Mouse (Mus musculus) left cerebral cortex, adult 11 months (tissue): Measurements from ENCODE around the gene Retreg2.

Experiments
- DNase-seq: peaks from one replicate; pipeline ENCODE4 v3.0.0; 2022; ENCODE audit warnings: low spot score

The Retreg2 gene

DNA sequence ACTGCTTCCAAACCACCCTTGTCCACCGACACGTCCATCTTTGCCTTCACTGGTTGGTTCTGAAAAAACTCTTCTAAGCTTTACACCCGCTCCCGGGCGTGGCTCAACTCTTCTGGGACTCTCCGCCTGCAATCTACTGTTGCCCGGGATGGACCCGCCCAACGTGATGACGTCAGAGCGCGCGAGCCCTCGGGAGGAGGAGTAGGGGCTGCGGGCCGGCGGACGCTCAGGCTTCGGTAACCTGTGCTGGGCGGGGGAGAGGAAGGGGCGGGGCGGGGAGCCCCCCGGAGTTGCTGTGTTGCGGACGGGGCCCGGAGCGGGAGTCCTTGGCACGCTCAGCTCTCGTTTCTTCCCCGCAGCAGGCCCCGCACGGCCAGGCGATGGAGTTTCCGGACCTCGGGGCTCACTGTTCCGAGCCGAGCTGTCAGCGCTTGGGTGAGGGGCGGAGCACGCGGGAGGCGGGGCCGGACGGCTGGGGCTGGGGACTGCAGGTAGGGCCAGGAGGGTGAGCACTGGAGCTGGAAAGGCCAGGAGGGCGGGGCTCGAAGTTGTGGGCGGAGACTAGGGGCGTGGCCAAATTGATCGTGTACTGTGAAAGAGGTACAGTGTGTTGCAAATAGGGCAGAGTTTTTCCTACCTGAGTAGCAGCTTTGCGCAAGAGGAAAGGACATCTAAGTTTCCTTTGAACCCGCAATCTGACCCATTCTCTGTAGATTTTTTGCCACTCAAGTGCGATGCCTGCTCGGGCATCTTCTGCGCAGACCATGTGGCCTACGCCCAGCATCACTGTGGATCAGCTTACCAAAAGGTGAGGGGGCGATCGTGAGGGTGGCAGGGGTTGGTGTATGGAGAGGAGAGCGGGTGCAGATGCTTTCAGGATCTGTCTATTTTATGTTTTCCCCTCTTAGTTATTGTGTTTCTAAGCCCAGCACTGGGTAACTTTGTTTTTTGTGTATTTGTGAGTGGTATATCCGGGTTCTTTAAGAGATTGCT, 26.2 kb downstream of the Retreg2 start, which contains the start of gene Zfand2b:
TSS of gene Zfand2b (plus strand) at position 175 of the 993 bp plus-strand sequence.
- peak; percentile 88 for DNase-seq

DNA sequence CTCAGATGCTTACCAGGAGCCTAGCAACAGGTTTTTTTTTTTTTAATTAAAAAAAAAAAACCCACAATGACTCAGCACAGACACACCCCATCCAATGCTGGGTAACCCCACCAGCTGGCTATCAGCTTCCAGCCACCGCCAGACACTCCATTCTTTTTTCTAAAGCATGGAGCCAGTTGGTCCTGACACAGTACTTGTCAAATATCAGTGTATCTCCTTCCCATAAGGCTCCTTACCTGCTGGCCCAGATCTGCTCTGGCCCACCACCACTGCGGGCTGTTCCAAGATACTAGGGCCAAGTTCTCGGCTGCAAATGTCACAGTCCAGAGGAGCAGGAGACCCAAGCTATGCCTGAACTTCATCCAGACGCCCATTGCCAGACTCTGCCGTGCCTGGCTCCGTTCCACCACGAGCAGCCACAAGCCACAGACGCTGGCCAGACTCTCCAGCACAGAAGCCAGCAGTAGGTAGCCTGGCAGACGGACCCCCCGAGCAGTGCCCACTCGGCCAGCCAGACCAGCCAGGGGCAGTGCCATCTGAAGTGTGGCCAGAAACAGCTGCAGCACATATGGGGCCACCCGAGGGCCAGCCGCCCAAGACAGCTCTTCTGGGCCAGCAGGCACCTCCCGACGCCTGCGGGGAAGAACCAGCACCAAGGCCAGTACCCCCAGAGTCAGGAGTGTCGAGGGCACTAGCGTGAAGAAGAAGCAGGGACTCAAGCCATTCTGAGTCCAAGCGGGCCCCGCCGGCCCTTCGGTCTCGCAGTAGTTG, 36.9 kb downstream of the Retreg2 start:
- DNase-seq = no peak

DNA sequence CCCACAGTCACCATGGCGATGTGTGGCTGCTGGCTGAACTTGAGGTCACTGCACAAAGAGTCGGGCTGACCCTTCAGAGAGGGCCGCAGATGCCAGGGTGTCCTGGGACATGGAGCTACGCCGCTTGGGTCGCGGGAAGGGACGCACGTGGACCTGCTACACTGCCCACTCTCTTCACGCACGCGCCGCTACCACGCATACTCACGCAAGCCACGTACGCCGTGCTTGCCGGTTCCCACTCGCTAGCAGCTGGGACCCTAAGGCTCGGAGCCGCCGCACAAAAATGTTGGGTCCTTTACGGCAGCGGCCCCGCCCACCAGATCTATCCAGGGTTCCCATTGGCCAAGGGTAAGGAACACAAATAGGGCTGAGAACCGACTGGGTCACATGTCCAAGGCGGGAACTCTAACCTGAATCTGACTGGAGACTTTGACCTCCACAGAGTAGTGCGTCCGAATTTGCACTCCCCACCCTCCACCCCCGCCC, 37.6 kb downstream of the Retreg2 start, which contains the start of gene Abcb6:
TSS of gene Abcb6 (minus strand) at position 288 of the 486 bp plus-strand sequence.
- peak; percentile 89 for DNase-seq

DNA sequence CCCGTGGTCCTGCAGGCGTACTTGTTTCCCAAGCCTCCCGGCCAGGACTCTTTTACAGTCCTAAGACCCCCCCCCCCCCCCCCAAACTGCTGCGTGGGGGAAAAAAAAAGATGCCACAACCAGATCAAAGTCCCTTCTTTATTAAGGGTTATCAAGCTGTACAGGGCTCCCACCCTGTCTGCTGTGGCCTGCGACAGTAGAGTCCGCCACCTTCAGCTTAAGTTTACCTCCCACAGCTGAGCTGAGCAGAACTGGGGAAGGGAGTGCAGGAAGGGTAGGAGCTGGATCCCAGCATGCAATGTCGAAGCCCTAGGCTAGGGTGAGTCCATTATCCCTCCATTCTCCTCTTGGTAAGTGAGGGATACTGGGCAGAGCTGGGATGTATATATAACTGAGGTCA, 38.2 kb downstream of the Retreg2 start:
- DNase-seq = no peak

DNA sequence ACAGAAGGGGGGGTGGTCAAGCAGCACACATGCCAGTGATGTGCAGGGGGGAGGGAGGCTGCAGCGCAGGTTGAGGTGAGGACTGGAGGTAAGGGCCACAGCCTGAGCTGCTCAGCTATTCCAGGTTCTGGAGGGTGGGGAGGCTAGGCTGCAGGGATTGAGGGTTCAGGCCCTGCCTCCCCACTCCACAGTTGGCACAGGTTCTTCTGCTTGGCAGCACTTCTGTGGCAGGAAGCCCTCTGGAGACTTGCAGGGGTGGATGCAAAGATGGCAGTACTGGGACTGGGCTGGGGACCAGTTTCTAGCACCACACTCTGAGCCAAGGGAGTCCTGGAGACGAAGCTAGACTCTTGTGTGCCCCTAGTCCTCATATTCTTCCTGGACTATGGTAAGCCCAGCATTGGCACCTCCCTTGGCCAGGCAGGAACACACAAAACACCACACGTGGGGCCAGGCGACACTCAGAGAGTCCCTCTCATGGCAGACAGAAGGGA, 38.8 kb downstream of the Retreg2 start:
- DNase-seq = no peak

DNA sequence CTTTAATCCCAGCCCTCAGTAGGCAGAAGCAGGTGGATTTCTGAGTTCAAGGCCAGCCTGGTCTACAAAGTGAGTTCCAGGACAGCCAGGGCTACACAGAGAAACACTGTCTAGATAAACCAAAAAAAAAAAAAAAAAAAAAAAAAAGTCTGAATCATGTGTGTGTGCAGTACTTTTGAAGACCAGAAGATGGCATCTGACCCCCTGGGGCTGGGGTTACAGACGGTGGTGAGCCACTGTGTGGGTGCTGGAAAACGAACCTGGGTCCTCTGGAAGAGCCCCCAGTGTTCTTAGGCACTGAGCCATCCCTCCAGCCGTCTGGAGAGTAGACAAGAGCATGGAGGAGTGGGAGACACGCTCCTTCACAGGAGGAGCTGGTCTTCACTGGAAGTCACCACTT, 39.6 kb downstream of the Retreg2 start:
- no peak for DNase-seq

DNA sequence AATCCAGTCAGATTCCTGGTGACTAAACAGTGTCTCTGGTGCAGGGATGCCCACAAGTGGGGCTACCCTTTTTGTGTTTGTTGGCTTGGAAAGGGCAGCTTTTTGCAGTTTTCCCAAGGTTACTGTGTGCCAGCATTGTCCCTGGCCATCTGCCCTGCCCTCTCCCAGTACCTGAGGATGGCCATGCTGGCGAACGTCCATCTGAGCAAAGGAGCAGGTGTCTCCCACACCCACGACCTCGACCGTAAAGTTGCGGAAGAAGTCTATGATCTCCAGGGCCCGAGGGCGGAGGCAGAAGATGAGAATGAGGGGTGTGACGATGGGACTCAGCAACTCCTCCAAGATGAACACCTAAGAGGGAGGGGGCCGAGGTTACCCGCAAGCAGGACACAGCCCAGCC, 42.9 kb downstream of the Retreg2 start:
- no peak for DNase-seq

DNA sequence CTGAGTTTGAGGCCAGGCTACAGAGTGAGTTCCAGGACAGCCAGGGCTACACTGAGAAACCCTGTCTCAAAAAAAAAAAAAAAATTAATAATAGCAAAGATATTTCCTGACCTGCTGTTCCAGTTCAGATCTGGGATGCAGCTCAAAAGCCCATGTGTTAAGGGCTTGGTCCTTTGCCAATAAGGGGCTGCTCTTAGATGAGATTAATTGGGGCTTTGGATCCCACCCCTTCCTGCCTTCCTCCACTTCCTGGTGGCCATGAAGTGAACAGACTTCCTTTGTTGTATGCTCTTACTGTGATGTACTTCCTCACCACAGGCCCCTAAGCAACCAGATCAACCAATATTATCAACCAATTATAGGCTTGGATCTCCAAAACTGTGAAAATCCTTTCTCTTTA, 44.5 kb downstream of the Retreg2 start:
- no peak for DNase-seq

DNA sequence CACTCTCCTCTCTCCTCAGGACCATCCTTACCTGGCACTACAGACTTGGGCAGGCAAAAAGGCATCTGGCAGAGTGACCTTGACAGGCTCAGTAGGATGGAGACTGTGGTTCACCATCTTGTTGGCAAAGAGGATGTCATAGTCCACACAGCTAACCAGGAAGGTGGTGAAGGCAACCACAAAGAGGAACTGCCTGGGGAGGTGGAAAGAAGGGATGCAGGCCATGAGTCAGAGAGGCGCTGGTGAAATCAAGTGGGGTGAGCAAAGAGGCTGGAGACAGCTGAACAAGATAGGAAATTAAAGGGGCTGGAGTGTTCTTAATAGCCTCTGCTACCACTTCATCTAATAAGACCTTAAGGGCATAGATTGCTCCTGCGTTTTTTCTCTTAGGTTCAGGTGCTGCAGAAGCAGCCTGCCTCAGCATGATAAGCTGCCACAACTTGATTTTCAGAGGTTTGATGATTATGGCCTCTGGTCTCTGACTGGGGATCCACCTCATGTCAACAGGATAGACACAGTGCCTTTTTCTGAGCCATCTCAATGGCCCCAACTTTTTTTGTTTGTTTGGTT, 45.4 kb downstream of the Retreg2 start:
- no peak for DNase-seq

DNA sequence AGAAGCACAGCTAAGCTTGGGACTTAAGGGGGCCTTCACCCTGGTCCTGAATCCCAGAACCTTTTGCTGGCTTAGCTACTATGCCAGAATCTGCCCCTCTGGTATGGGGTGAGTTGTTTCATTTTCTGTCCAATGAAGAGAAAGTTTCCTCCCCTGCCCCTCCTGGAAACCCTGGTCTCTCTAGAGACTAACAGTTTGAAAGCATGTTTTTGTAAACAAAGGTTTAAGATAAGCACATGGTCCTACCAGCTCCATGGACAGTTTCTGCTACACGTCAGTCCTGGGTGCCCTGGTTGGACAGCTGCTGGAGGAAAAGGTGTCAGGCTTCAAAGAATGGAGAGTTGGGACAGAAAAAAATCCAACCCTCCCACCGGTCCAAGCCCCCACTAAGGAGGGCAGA, 48.0 kb downstream of the Retreg2 start:
- DNase-seq = no peak

DNA sequence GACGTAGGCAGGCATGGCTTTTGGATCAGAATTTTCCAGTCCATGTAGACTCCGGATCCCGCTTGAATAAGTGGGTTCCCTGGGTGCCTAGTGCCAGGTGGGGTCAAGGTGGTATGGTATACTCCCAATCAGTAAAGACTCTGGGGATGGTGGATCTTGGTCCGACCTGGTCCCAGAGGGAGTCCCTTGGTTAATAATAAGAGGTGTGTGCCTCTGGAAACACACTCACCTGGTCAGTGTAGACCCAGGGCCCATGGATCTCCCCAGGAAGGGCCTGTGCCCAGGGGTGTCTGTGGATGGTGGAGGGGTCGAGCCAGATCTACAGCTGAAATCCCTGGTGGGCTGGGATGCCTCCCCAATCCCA, 48.7 kb downstream of the Retreg2 start:
- no peak for DNase-seq

DNA sequence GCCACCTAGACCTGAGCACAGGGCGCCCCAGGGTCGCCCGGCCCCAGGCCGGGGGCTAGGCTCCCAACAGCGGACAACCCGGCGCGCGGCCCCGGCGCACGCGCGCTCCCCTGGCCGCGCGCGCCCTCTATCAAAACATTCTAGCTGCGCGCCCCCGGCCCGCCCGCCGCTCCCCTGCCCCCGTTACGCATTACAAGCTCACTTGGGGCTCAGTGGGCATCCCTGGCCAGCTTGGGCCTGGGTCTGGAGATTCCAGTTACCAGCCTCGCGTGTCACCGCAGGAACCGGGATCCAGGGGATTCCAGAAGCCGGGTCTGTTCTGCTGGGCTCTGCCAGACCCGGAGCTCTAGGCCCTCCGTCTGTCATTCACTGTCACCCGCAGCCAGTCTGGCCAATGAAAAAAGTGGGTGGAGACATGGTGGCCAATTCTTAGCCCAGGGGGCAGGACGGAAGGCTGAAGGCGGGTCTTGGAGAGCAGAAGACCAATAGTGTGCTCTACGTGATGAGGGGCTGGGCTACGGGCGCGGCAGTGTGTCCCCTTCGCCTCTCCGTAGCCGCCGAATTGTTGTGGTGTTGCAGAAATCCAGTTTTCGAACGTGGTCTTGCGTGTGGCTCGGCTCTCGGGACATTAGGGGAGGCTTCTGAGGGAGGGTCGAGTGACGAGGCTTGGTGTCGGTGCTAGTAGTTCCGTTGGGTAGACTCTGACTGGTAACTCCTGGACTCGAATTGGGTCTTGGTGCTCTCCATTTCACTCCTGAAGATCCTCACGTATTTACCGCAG, 49.2 kb downstream of the Retreg2 start, which contains the start of the genes Ankzf1 and Atg9a:
TSS of gene Ankzf1 (plus strand) at position 530 of the 781 bp plus-strand sequence.
TSS of gene Atg9a (minus strand) at position 575 of the 781 bp plus-strand sequence.
- peak; percentile 97 for DNase-seq

DNA sequence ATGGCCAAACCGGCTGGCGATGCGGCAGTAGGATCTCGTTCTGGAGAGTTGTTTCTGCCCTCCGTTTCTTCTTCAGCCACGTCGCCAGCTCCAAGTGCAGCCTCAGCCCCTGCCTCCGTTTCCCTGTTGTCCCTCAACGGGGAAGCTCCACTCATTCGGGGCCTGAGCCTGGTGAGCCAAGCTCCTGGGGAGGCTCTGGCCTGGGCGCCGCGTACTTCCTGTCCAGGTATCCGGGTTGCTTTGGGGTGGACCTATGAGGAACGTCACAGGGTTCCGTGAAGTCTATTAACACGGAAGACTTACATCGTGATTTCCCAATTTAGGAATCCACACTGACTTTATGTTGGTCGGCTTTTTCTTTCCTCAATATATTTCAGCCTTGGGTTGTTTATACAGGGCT, 49.9 kb downstream of the Retreg2 start:
- no peak for DNase-seq
